Mouse (Mus musculus) frontal cortex, adult (tissue): ENCODE results near the gene Kat2a.

Source experiments
- ATAC-seq: cut with Nextera tagmentation; 2 replicates; pipeline ENCODE4 v1.9.2; 2017; ENCODE audit warnings: mild to moderate bottlenecking, moderate library complexity, mixed read lengths; ENCODE audit not compliant: low TSS enrichment

Kat2a gene

GRCm38 (mm10) chr11:100735954-100736745, 23.9 kb upstream of the Kat2a start:
- ATAC-seq = no peak

- ATAC-seq = no peak
These were observed 23.0 kb upstream of the Kat2a start for GRCm38 (mm10) chr11:100735134-100735865.

GRCm38 (mm10) chr11:100730477-100731205, 18.4 kb upstream of the Kat2a start:
- no peak for ATAC-seq

GRCm38 (mm10) chr11:100729976-100730375, 17.7 kb upstream of the Kat2a start:
- no peak for ATAC-seq

GRCm38 (mm10) chr11:100728601-100729000, 16.3 kb upstream of the Kat2a start:
- ATAC-seq = no peak

GRCm38 (mm10) chr11:100727201-100727600, 14.9 kb upstream of the Kat2a start:
- ATAC-seq = no peak

- ATAC-seq = no peak
These were observed 12.8 kb upstream of the Kat2a start for GRCm38 (mm10) chr11:100724919-100725512.

GRCm38 (mm10) chr11:100722493-100723028, 10.3 kb upstream of the Kat2a start:
- no peak for ATAC-seq

- no peak for ATAC-seq
These were observed 9.7 kb upstream of the Kat2a start for GRCm38 (mm10) chr11:100721776-100722492.

- ATAC-seq = no peak
These were observed 9.0 kb upstream of the Kat2a start for GRCm38 (mm10) chr11:100721254-100721653.

GRCm38 (mm10) chr11:100720345-100720744, 8.1 kb upstream of the Kat2a start:
- peak; percentile 50; the same call in 1 of the 2 replicates for ATAC-seq

GRCm38 (mm10) chr11:100719893-100720292, 7.6 kb upstream of the Kat2a start:
- 0 out of 2 replicates have a peak, but pooled peaks have one; percentile 1 for ATAC-seq

GRCm38 (mm10) chr11:100719312-100719711, 7.0 kb upstream of the Kat2a start:
- ATAC-seq = peak; percentile 62

GRCm38 (mm10) chr11:100718866-100719265, 6.6 kb upstream of the Kat2a start:
- ATAC-seq = no peak

GRCm38 (mm10) chr11:100718462-100718861, 6.2 kb upstream of the Kat2a start:
- no peak for ATAC-seq

GRCm38 (mm10) chr11:100716649-100717048, 4.4 kb upstream of the Kat2a start:
- ATAC-seq = no peak

GRCm38 (mm10) chr11:100714948-100715347, 2.7 kb upstream of the Kat2a start:
- ATAC-seq = no peak

- ATAC-seq = no peak
These were observed 2.3 kb upstream of the Kat2a start for GRCm38 (mm10) chr11:100714534-100714915.

- peak; percentile 26; the same call in 1 of the 2 replicates for ATAC-seq
These were observed 1.7 kb upstream of the Kat2a start, which contains the start of gene Hspb9 for GRCm38 (mm10) chr11:100713735-100714533. Gene Hspb9 (plus strand): TSS chr11:100713850.

- no peak for ATAC-seq
These were observed 909 bp upstream of the Kat2a start for GRCm38 (mm10) chr11:100713174-100713573.
